Mouse (Mus musculus): ENCODE results near the gene Cdk7. TPM values are rescaled to one million over a fixed set of nuclear protein-coding genes. Genes with fewer than 3 reads are reported as not detected.

Gene Cdk7
- 13.4 and 15.4 TPM in 2 replicates for polyA plus RNA-seq (2012; rRNA removed)

GRCm38 (mm10) chr13:100730861-100731176, at the start of gene Cdk7:
Cdk7 (minus strand) TSS chr13:100730939.
- DNase-seq: peak; percentile 97
- under 1% methylated on average over 19 of the region's 19 CpGs for WGBS
- TF ChIP-seq POLR2A (IDR thresholded peaks at IDR 0.05; ENCODE audit: low read depth, low read length) (peak; percentile 64), CTCF (conservative IDR thresholded peaks at IDR 0.05; ENCODE audit: insufficient read depth, insufficient read length, low read depth, low read length) (no peak)
- peak within 1 kb of the TSS; percentile 83 for H3K27ac ChIP-seq (ENCODE audit: insufficient read depth, low read depth, low read length)
- H3K27me3 ChIP-seq (replicated peaks; ENCODE audit: control insufficient read depth, insufficient read depth, low read length): no peaks in the 10 kb centered on the region
- H3K4me3 ChIP-seq (ENCODE audit: insufficient read depth, low read depth, low read length): peak within 1 kb of the TSS; percentile 96
- peaks cover 5% of the 10 kb centered on the region; the same call in 1 of the 2 replicates for H3K4me1 ChIP-seq (ENCODE audit: control insufficient read depth, insufficient read depth, low read length)
- H3K36me3 ChIP-seq (ENCODE audit: control insufficient read depth, insufficient read depth, low read length): no peaks in the 10 kb centered on the region; the same call in 1 of the 2 replicates

- no peak for DNase-seq
- H3K27me3 ChIP-seq (replicated peaks; ENCODE audit: control insufficient read depth, insufficient read depth, low read length): no peaks in the 10 kb centered on the region
- H3K4me3 ChIP-seq (ENCODE audit: insufficient read depth, low read depth, low read length): no peak overlapping the region
- H3K27ac ChIP-seq (ENCODE audit: insufficient read depth, low read depth, low read length): no peak overlapping the region
- WGBS: 84% methylated on average over 3 of the region's 3 CpGs
- no peaks in the 10 kb centered on the region for H3K36me3 ChIP-seq (ENCODE audit: control insufficient read depth, insufficient read depth, low read length)
- TF ChIP-seq POLR2A (IDR thresholded peaks at IDR 0.05; ENCODE audit: low read depth, low read length) (no peak), CTCF (conservative IDR thresholded peaks at IDR 0.05; ENCODE audit: insufficient read depth, insufficient read length, low read depth, low read length) (no peak)
- peaks cover 3% of the 10 kb centered on the region; the same call in 1 of the 2 replicates for H3K4me1 ChIP-seq (ENCODE audit: control insufficient read depth, insufficient read depth, low read length)
Measured at GRCm38 (mm10) chr13:100777491-100777890, 46.8 kb upstream of the Cdk7 start.

DNA sequence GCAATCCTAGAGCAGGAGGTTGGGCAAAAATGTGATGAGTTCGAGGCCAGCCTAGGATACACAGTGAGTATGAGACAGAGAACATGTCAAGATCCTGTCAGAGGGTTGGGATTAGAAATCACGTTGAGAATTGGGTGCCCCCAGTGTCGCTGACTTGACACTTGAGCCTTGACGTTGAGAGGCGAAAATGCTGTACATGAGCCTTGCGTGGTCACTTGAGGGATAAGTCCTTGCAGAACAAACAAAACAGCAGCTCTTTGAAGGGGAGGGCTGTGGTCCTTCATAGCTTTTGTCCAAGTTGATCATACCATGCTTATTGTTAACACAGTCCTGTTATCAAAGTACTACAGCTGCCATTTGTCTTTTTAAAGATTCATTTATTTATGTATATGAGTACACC, 46.0 kb upstream of the Cdk7 start:
- Histone ChIP-seq H3K4me1 (ENCODE audit: control insufficient read depth, insufficient read depth, low read length) (peaks cover 3% of the 10 kb centered on the region; the same call in 1 of the 2 replicates), H3K27ac (ENCODE audit: insufficient read depth, low read depth, low read length) (no peak overlapping the region), H3K27me3 (replicated peaks; ENCODE audit: control insufficient read depth, insufficient read depth, low read length) (no peaks in the 10 kb centered on the region), H3K36me3 (ENCODE audit: control insufficient read depth, insufficient read depth, low read length) (no peaks in the 10 kb centered on the region), H3K4me3 (ENCODE audit: insufficient read depth, low read depth, low read length) (no peak overlapping the region)
- TF ChIP-seq CTCF (conservative IDR thresholded peaks at IDR 0.05; ENCODE audit: insufficient read depth, insufficient read length, low read depth, low read length) (no peak), POLR2A (IDR thresholded peaks at IDR 0.05; ENCODE audit: low read depth, low read length) (no peak)
- WGBS: 61% methylated on average over 6 of the region's 6 CpGs
- DNase-seq: no peak

GRCm38 (mm10) chr13:100776056-100776419, 45.3 kb upstream of the Cdk7 start:
- Histone ChIP-seq H3K36me3 (ENCODE audit: control insufficient read depth, insufficient read depth, low read length) (no peaks in the 10 kb centered on the region), H3K27me3 (replicated peaks; ENCODE audit: control insufficient read depth, insufficient read depth, low read length) (no peaks in the 10 kb centered on the region), H3K4me3 (ENCODE audit: insufficient read depth, low read depth, low read length) (peak overlapping the region; percentile 60), H3K4me1 (ENCODE audit: control insufficient read depth, insufficient read depth, low read length) (peaks cover 3% of the 10 kb centered on the region; the same call in 1 of the 2 replicates), H3K27ac (ENCODE audit: insufficient read depth, low read depth, low read length) (no peak overlapping the region)
- 3% methylated on average over 8 of the region's 8 CpGs for WGBS
- DNase-seq: no peak
- no peak for TF ChIP-seq POLR2A (IDR thresholded peaks at IDR 0.05; ENCODE audit: low read depth, low read length)
- no peak for TF ChIP-seq CTCF (conservative IDR thresholded peaks at IDR 0.05; ENCODE audit: insufficient read depth, insufficient read length, low read depth, low read length)

- under 1% methylated on average over 46 of the region's 46 CpGs for WGBS
- Histone ChIP-seq H3K27ac (ENCODE audit: insufficient read depth, low read depth, low read length) (no peak within 1 kb of the TSS), H3K36me3 (ENCODE audit: control insufficient read depth, insufficient read depth, low read length) (no peaks in the 10 kb centered on the region), H3K27me3 (replicated peaks; ENCODE audit: control insufficient read depth, insufficient read depth, low read length) (no peaks in the 10 kb centered on the region), H3K4me3 (ENCODE audit: insufficient read depth, low read depth, low read length) (peak within 1 kb of the TSS; percentile 60), H3K4me1 (ENCODE audit: control insufficient read depth, insufficient read depth, low read length) (peaks cover 3% of the 10 kb centered on the region; the same call in 1 of the 2 replicates)
- no peak for TF ChIP-seq POLR2A (IDR thresholded peaks at IDR 0.05; ENCODE audit: low read depth, low read length)
- no peak for TF ChIP-seq CTCF (conservative IDR thresholded peaks at IDR 0.05; ENCODE audit: insufficient read depth, insufficient read length, low read depth, low read length)
- DNase-seq: peak; percentile 90
Measured at GRCm38 (mm10) chr13:100775252-100776055, 44.7 kb upstream of the Cdk7 start, which contains the start of gene Cenph. Cenph (minus strand) TSS chr13:100775899.

GRCm38 (mm10) chr13:100774704-100775103, 44.0 kb upstream of the Cdk7 start:
- Histone ChIP-seq H3K27me3 (replicated peaks; ENCODE audit: control insufficient read depth, insufficient read depth, low read length) (no peaks in the 10 kb centered on the region), H3K27ac (ENCODE audit: insufficient read depth, low read depth, low read length) (no peak overlapping the region), H3K4me3 (ENCODE audit: insufficient read depth, low read depth, low read length) (no peak overlapping the region), H3K4me1 (ENCODE audit: control insufficient read depth, insufficient read depth, low read length) (peaks cover 3% of the 10 kb centered on the region; the same call in 1 of the 2 replicates), H3K36me3 (ENCODE audit: control insufficient read depth, insufficient read depth, low read length) (no peaks in the 10 kb centered on the region)
- TF ChIP-seq POLR2A (IDR thresholded peaks at IDR 0.05; ENCODE audit: low read depth, low read length) (no peak), CTCF (conservative IDR thresholded peaks at IDR 0.05; ENCODE audit: insufficient read depth, insufficient read length, low read depth, low read length) (no peak)
- no peak for DNase-seq

GRCm38 (mm10) chr13:100755329-100755728, 24.6 kb upstream of the Cdk7 start:
- Histone ChIP-seq H3K27ac (ENCODE audit: insufficient read depth, low read depth, low read length) (no peak overlapping the region), H3K36me3 (ENCODE audit: control insufficient read depth, insufficient read depth, low read length) (no peaks in the 10 kb centered on the region), H3K27me3 (replicated peaks; ENCODE audit: control insufficient read depth, insufficient read depth, low read length) (no peaks in the 10 kb centered on the region), H3K4me3 (ENCODE audit: insufficient read depth, low read depth, low read length) (no peak overlapping the region), H3K4me1 (ENCODE audit: control insufficient read depth, insufficient read depth, low read length) (no peaks in the 10 kb centered on the region)
- TF ChIP-seq CTCF (conservative IDR thresholded peaks at IDR 0.05; ENCODE audit: insufficient read depth, insufficient read length, low read depth, low read length) (no peak), POLR2A (IDR thresholded peaks at IDR 0.05; ENCODE audit: low read depth, low read length) (no peak)
- no peak for DNase-seq
- 74% methylated on average over 2 of the region's 2 CpGs for WGBS

Measured in kidney, adult 2 months (tissue).